Mouse (Mus musculus) heart, adult 8-10 months (tissue): ENCODE measurements around the gene Klhl23. TPM values are rescaled to one million over a fixed set of nuclear protein-coding genes. Genes with fewer than 3 reads are reported as not detected.

ENCODE experiments used
- DNase-seq: peaks from one replicate; pipeline ENCODE4 v3.0.0; 2022; ENCODE audit warnings: low spot score
- total RNA-seq, 4 experiments: library from RNA; stranded (reverse); gene quantifications; 2 replicates each; pipeline ENCODE4 v1.2.4; 2022

Klhl23 gene
- total RNA-seq, 4 experiments from 2014 or later: 27.3 to 34.6 (median 33.3) TPM

GRCm38 (mm10) chr2:69829680-69830079 is 7.9 kb downstream of the Klhl23 start:
- DNase-seq: no peak

- no peak for DNase-seq
Measured at GRCm38 (mm10) chr2:69830116-69830515, 8.4 kb downstream of the Klhl23 start.

- no peak for DNase-seq
Measured at GRCm38 (mm10) chr2:69837244-69837967, 15.7 kb downstream of the Klhl23 start.

GRCm38 (mm10) chr2:69837996-69838395 is 16.3 kb downstream of the Klhl23 start:
- DNase-seq: no peak

GRCm38 (mm10) chr2:69838707-69839106 is 17.0 kb downstream of the Klhl23 start:
- DNase-seq: no peak

GRCm38 (mm10) chr2:69840261-69840660 is 18.5 kb downstream of the Klhl23 start:
- no peak for DNase-seq

GRCm38 (mm10) chr2:69849215-69849614 is 27.5 kb downstream of the Klhl23 start:
- peak; percentile 20 for DNase-seq

- no peak for DNase-seq
Measured at GRCm38 (mm10) chr2:69851427-69852058, 29.8 kb downstream of the Klhl23 start.

GRCm38 (mm10) chr2:69856392-69856791 is 34.6 kb downstream of the Klhl23 start:
- no peak for DNase-seq

- no peak for DNase-seq
Measured at GRCm38 (mm10) chr2:69857882-69858281, 36.1 kb downstream of the Klhl23 start.

- DNase-seq: peak; percentile 28
Measured at GRCm38 (mm10) chr2:69860972-69861452, 39.3 kb downstream of the Klhl23 start.

- peak; percentile 92 for DNase-seq
Measured at GRCm38 (mm10) chr2:69861485-69862091, 39.8 kb downstream of the Klhl23 start, which contains the start of gene Ssb. Ssb (plus strand) TSS chr2:69861562.

- no peak for DNase-seq
Measured at GRCm38 (mm10) chr2:69862117-69862657, 40.4 kb downstream of the Klhl23 start.

GRCm38 (mm10) chr2:69883990-69884391 is 62.2 kb downstream of the Klhl23 start:
- no peak for DNase-seq

- DNase-seq: no peak
Measured at GRCm38 (mm10) chr2:69884581-69884980, 62.8 kb downstream of the Klhl23 start.

- no peak for DNase-seq
Measured at GRCm38 (mm10) chr2:69885050-69885449, 63.3 kb downstream of the Klhl23 start.

GRCm38 (mm10) chr2:69885451-69886305 is 63.9 kb downstream of the Klhl23 start, which contains the start of gene Mettl5:
Mettl5 (minus strand) TSS chr2:69885615.
- DNase-seq: peak; percentile 86
